Mouse (Mus musculus) adrenal gland (tissue): ENCODE data around the gene Ece1.
"Not testable (repeated sequence)": the region's sequence is repeated elsewhere in the genome, so short reads cannot be mapped to it uniquely, and the experiment has no call there.

Source experiments
- intact Hi-C: fragments of 180-260 bp; cut with DNase I; formaldehyde crosslinking; loops from one replicate; pipeline ENCODE4 v1.15.1; 2025

Gene Ece1

DNA sequence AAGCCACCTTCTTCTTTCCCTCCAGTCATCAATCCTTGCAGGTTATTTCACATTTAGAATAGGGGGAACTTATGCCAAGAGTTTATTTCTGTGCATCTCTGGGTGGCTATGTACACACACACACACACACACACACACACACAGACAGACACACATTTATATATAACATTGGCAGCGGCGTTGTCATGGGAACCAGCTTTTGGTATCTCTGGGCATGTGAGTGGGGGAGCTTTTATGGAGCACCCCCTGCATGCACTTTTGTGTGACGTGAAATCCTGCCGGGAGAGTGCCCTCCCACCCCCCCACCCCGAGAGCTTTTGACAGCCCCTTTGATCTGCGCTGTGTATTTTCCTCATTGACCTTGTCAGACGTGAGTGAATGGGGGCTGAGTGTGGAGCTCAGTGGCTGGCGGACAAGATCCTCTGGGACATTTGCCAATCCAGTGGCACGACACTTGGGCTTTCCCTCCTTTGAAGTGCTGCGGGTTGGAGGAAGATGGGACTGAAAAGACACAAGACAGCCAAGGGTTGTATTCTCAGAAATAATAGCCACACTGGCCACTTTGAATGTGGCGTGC, 108.7 kb downstream of the Ece1 start:
- intact Hi-C loops, result not testable (repeated sequence)

DNA sequence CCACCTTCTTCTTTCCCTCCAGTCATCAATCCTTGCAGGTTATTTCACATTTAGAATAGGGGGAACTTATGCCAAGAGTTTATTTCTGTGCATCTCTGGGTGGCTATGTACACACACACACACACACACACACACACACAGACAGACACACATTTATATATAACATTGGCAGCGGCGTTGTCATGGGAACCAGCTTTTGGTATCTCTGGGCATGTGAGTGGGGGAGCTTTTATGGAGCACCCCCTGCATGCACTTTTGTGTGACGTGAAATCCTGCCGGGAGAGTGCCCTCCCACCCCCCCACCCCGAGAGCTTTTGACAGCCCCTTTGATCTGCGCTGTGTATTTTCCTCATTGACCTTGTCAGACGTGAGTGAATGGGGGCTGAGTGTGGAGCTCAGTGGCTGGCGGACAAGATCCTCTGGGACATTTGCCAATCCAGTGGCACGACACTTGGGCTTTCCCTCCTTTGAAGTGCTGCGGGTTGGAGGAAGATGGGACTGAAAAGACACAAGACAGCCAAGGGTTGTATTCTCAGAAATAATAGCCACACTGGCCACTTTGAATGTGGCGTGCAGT, 112.9 kb downstream of the Ece1 start:
- intact Hi-C loops, result not testable (repeated sequence)

DNA sequence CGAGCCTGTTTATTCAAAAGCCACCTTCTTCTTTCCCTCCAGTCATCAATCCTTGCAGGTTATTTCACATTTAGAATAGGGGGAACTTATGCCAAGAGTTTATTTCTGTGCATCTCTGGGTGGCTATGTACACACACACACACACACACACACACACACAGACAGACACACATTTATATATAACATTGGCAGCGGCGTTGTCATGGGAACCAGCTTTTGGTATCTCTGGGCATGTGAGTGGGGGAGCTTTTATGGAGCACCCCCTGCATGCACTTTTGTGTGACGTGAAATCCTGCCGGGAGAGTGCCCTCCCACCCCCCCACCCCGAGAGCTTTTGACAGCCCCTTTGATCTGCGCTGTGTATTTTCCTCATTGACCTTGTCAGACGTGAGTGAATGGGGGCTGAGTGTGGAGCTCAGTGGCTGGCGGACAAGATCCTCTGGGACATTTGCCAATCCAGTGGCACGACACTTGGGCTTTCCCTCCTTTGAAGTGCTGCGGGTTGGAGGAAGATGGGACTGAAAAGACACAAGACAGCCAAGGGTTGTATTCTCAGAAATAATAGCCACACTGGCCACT, 117.1 kb downstream of the Ece1 start:
- intact Hi-C loops, result not testable (repeated sequence)

DNA sequence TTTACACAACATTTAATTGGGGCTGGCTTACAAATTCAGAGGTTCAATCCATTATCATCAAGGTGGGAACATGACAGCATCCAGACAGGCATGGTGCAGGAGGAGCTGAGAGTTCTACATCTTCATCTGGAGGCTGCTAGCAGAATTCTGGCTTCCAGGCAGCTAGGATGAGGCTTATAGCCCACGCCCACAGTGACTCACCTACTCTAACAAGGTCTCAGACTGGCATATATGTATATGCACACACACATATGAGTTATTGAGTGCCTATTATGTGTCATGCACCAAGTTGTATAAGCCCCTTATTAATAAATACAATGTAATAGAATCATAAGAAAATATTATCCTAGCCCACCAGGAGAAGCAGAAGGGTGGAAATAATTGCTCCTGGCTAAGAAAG, 120.8 kb downstream of the Ece1 start:
- intact Hi-C loops, result no loop called here

DNA sequence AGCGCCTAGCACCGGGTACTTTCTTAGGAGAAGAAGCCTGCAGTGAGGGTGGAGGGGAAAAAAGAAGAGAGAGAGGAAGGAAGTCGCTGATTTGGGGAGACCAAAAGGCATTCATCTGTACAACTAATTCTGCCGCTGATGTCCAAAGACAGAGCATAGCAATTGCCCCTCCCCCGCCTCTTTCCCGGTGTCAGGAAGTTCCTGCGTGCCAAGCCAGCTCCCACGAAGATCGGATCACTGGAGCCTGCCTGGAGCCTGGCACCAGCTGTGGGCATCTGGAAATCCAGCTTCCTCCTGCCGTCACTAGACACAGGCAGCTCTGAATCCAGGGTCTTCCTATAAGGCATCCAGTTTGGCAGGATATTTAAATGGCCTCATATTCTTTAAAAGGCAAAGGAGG, 122.2 kb downstream of the Ece1 start:
- intact Hi-C loops, result no loop called here

DNA sequence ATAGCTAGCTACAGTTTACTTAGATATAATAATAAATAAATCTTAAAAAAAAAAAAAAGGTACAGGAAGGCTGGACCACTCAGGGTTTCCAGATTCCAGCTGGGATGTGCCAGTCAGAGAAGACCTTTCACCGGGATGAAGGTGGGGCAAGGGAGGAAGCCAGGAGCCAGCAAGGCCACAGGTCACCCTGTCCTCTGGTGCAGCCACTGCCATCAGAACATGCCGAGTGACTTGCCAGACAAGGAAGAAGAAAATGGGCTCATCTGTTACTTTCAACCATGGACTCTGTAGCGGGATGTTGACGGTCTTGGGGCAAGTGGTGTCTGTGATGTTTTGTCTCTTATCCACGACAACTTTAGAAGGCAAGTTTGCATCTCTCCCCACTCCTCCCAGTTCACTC, 122.7 kb downstream of the Ece1 start:
- intact Hi-C loops, result no loop called here

DNA sequence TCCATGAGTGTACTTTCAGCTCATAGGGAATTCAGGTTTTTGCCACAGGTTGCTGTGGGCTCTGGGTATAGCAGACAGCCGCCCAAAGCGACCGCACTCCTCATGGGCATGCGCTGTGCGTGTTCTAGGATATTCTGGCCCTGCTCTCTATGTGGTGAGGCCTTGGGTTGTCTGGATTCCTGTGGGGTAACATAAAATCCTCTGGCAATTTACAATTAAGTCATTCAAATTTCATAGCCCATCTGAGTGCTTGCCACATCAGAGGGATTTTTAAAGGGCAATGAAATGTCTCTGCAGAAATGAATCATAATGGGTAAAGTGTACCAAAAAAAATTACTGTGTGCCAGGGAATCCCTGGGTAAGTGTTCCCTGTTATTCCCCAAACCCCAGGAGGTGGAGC, 127.4 kb downstream of the Ece1 start:
- intact Hi-C loops, result no loop called here

DNA sequence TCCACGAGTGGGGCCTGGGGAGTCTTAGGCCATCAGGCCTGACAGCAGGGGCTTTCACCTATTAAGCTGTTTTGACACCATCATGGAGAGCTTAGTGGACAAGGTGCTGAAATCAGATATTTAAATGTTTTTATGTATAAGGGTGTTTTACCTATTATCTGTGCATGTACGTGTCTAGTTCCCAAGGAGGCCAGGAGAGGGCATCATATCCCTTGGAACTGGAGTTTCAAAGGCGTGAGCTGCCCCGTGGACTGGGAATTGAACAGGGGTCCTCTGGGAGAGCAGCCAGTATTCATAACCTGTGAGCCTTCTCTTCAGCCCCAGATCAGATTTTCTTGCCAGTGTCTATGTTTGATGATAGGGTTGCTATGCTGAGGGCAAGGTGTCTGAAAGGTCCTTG, 128.4 kb downstream of the Ece1 start:
- intact Hi-C loops, result no loop called here

DNA sequence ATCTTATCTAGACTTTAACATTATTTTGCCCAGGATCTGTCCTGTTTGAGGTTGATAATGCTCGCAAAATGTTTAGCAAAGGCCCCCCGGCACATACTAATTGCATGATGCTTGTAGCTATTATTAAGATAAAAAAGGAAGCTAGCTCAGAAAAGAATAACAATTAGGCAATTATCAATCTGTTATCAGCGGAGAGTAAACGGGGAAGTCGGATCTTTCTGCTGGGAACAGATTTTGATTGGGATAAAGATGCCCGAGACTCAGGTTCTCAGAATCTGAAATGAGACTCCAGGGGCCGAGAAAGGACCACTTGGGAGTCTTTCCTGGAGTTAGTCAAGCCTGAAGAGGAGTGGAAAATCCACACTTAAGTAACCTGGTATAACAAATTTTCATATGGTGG, 129.2 kb downstream of the Ece1 start:
- intact Hi-C loops, result no loop called here

DNA sequence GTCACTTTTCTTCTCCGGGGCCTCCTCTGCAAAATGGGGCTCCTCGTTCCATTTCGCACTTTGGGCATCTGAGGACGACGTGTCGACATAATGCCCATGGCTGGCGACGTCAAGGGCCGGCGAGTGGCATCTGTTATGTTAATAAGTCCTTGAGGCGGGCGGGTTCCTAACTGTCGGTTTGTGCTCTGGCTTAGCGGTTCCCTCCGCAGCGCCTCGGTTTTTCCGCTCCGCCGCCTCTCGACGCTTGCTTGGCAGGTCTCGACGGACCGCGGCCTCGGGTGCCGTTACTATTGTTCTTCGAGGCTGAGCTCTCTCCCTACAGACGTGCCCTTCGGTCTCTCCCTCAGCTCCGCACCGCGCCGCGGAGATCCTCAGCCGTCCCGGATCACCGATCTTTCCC, 130.9 kb downstream of the Ece1 start, which contains the start of gene Eif4g3:
Eif4g3 (plus strand) TSS at position 133 of the 400 bp plus-strand sequence.
- intact Hi-C loops, result no loop called here

DNA sequence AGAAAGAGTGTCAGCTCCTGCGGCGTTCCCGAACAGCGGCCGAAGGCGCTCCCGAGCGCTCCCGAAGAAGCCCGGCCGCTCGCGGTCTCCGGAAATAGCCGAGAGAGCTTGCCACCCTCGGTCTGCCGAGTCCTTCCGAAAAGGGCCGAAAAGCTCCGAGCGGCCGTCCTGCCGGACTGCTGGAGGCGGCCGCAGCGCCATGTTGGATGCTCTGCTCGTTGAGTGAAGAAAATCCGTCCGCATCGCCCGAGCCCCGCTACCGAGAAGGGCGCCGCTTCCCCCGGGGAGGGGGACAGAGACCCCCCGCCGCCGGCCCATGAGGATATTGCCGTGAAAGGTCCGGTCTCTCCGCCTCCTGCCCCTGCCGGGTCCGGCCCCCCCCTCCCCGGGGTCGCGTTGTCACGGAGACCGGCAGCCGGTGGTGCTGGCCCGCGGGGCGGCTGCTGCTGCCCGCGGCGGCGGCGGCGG, 131.3 kb downstream of the Ece1 start:
- intact Hi-C loops, result no loop called here

DNA sequence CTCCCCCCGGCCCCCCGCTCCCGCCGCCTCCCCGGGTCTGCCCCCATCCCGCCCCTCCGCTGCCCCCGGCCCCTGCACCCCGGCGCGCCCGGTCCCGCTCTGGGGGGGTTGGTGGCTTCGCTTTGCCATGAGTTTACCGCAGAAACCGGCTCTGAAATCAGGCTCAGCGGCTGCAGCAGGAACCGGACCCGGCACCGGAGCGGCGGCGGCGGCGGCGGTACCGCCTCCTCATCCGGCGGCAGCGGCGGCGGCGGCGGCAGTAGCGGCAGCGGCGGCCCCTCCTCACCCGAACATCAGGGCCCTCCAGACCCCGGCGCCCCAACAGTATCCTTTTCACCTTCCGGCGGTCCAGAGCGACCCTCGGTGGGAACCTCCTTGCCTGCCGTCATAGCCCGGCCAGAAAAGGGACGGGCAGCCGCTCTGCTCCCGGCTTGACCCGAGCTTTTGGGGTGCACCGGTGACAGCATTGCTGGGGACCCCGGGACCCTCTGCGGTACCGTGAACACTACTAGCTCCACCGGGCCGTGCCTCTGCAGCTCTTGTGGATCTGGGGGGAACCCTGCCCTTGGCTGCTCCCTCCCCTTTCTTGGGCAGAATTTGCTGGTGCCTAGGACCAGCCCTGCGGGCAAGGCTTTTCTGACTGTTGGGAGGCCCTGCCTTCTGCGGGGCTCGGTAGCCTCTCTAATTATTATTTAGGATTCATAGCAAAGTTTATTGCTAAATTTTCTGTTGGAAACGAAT, 132.0 kb downstream of the Ece1 start:
- intact Hi-C loops, result no loop called here

DNA sequence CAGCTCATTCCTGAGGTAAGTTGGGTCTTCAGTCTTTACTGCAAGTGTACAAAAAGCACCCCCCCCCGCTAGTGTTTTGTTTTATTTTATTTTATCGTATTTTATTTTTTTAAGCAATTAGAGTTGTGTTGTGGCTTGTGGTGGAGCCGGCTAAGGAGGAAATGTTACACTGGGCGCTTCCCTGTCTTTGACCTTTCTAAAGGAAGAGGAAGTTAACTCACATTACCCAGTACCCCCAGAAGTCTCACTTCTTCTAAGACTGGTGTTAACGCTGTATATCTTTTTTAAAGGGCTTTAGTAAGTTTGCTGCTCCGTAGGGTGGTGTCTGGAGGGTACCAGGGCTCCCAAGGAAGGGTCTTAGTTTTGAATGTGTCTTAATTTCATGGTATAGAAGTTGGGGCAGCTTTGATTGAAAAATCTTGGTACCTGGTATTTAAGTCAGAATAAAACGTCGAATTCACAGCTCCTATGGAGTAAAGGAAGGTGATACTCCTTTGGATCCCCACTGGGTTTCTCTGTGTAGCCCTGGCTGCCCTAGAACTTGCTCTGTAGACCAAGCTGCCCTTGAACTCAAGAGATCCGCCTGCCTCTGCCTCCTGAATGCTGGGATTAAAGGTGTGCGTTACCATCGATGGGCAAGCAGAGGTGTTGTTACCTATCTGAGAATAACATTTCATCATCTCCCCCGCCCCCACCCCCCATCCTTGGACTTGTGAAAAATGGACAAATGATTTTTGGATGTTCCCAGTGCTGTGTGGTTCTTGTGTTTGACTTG, 132.7 kb downstream of the Ece1 start:
- intact Hi-C loops, result no loop called here

DNA sequence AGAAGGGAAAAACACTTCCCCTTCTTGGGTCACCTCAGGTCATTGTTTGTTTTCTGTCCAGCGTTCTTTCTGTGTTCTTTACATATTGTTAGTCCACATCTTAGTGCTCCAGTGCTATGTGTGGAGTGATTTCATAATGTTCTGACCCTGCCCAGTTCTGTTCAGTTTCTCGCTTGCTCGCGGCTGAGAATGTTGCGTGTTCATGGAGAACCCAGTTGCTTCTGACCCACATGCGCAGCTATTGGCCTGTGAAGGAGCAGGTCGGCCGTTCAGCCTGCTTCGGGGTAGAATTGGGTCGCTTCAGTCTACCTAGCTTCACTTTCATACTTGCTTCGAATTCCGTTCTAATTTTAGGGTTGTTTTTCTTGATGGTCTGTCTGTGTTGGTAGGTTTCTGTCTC, 133.4 kb downstream of the Ece1 start:
- intact Hi-C loops, result no loop called here

DNA sequence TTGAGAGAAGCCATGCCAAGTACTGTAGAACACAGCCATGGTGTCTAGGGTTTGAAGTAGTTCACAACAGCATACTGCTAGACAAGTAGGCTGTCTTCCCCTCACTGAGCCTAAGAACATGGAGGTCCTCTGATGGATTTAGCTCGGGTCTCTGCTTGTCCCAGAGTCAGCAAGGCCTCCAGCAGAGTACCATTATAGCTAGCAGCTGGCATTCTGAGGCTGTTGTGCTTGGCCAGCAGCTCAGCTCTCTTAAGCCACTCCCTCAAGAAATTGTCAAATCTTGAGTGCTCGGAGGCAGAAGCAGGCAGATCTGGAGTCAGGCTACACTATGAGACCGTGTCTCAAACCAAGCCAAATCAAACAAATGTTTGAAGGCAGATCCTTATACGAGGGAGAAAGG, 136.2 kb downstream of the Ece1 start:
- intact Hi-C loops, result no loop called here

DNA sequence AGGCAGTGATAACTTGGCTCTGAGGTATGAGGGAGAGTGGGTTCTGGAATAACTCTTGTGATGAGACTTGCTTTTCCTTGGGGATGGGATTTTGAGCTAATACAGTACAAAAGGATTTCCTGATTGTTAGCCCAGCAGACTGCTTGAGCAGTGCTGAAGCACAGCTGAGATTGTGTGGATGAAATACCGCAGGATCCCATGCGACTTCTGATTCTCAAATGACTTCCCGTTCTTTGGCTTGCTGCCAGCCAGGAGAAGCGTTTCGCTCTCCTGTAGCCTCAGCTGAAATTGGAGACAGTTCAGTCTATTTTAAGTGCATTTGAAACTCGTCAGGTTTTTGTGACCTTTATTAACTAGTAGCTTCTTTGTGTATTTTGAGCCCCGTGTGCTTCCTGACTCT, 138.6 kb downstream of the Ece1 start:
- intact Hi-C loops, result no loop called here

DNA sequence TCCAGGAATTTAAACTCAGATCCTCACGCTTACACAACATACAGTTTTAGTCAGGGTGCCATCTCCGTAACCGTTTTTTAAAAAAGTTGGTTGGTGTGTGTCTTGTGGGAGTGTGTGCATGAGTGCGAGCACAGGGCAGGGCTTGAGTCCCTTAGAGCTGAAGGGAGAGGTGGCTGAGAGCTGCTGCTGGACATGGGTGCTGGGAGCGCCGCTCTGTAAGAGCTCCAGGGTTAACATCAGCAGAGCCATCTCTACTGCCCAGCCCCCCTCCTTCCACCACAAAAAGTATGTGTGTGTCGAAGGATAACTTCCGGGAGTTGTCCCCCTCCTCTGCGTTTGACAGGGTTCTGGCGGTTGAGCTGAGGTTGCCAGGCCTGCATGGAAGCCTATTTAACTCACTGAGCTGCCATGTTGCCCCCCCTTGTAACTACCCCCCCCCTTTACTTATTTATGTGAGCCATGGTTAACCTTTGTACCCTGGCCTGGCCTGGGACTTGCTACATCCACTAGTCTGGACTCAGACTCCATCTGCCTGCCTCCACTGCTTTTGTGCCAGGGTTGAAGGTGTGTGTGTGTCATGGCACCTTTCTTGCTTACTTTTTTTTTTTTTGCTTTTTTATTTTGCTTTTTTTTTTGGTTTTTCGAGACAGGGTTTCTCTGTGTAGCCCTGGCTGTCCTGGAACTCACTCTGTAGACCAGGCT, 142.0 kb downstream of the Ece1 start:
- intact Hi-C loops, result no loop called here

DNA sequence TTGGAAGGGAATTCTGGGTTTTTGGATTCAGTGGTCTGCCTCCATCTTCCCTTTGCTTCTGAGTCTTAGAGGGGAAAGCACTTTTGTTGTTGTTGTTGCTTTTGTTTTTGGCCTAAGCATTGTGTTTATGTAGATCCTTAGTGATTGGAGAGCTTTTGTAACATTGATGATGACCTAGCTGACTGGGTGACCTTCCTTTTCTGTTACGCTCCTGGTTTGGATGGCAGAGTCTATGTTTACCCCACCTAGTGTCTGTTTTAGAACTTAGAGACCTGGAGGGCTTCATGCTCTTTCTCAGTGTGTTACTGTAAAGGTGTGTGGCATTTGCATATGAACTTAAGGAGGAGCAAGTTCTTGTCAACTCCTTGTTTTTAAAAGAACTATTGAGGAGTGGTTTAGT, 143.7 kb downstream of the Ece1 start:
- intact Hi-C loops, result no loop called here

DNA sequence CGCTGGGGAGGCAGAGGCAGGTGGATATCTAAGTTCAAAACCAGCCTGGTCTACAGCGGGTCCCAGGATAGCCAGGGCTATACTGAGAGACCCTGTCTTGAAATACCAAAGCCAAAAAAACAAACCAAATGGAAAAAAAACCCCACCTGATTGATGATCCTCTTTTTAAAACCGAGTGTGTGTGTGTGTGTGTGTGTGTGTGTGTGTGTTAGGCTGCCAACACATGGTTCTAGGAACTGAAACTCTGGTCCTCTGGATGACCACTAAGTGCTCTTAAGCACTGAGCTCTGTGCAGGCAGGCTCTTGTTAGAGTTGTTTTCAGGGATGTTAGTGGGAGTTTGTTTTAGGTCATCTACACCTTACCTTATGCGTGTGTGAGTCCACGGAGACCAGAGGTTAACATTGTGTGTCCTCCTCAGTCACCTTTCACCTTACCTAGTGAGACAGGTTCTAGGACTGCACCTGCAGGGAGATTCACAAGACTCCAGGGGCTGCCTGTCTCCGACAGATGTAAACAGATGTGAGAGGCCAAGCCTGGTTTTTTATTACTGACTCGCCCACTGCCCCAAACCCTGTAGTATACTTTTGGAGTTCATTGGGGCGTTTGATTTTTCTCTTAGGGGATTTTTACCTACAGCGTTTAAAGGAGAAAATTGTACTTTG, 145.0 kb downstream of the Ece1 start:
- intact Hi-C loops, result no loop called here

DNA sequence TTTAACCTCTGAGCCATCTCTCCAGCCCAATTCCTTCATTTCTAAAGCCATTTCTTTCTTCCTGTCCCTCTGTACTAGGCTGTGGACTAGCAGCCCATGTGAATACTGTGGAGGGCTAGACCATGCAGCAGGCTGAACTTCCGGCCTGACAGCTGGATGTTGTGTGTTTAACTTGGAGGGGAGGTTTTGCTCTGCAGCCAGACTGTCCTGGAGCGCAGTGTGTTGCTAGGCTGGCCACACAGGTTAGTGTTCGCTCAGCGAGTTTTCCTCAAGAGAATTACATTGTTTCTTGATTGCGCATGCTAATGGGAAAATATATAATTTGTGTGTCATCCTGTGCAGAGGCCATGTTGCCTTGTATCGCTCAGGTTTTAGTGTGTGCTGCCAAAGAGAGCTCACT, 146.6 kb downstream of the Ece1 start:
- intact Hi-C loops, result no loop called here
